Mouse (Mus musculus): ENCODE results near the gene Cox5a.

- TF ChIP-seq CTCF (IDR thresholded peaks at IDR 0.05; ENCODE audit: low read depth) (no peak), EP300 (IDR thresholded peaks at IDR 0.05; ENCODE audit: low read depth) (no peak)
Observed at GRCm38 (mm10) chr9:57493532-57493931, 27.5 kb upstream of the Cox5a start.

Measured in liver, embryonic 14.5 days (tissue).